27 mouse cellular contexts compared by ENCODE assay signal in the genomic region with DNA sequence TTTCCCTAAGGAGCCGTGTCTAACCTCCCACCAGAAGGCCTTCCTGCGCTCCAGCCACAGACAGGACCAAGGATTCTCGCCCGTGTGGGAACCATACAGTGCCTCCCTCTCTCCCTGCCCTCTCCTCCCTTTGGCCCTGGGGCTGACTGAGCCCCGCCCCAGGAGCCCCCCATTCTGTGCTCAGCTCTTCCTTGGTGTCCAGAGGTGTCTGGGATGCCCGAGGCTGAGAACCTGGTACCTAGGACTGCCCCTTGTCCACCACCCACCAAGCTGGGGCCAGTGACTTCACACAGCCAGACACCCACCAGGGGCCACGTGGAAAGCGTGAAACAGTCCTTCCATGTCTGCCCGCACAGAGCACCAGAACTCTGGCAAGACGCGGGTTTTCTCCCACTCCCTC. TPM values are rescaled to one million over a fixed set of nuclear protein-coding genes. Genes with fewer than 3 reads are reported as not detected.
DNase-seq lines count a peak whose midpoint lies in the region; ATAC-seq and TF ChIP-seq lines count a peak whose summit lies in the region.
"Had no signal": no experiment of that assay in that cellular context is flagged by ENCODE, and none has a peak within 500 bp of the region (broad histone marks: within the 10 kb centered on the region; RNA-seq: fewer than 3 reads in every experiment).

No protein-coding gene starts in this region.

- peak overlapping the region; percentile 22; the same call in 1 of the 2 replicates for H3K9ac ChIP-seq in liver, embryonic 12.5 days
- no peak overlapping the region for H3K9ac ChIP-seq in liver, postnatal 0 days (replicated peaks)
- H3K9ac ChIP-seq: forebrain, embryonic 13.5 days; heart, embryonic 13.5 days; hindbrain, embryonic 14.5 days had no signal

- no peaks in the 10 kb centered on the region for H3K36me3 ChIP-seq in heart, embryonic 10.5 days
- no peaks in the 10 kb centered on the region for H3K36me3 ChIP-seq in liver, embryonic 12.5 days
- H3K36me3 ChIP-seq in liver, postnatal 0 days (replicated peaks; ENCODE audit: insufficient read depth, low read length), result no peaks in the 10 kb centered on the region
- H3K36me3 ChIP-seq: forebrain, embryonic 10.5 days; G1E; heart, embryonic 13.5 days had no signal

- no peaks in the 10 kb centered on the region for H3K9me3 ChIP-seq in heart, embryonic 10.5 days
- H3K9me3 ChIP-seq in liver, embryonic 12.5 days (replicated peaks), result no peaks in the 10 kb centered on the region
- H3K9me3 ChIP-seq in liver, postnatal 0 days (ENCODE audit: low read length), result no peaks in the 10 kb centered on the region
- H3K9me3 ChIP-seq: forebrain, embryonic 10.5 days; forebrain, embryonic 13.5 days; G1E; heart, embryonic 13.5 days had no signal

- no peak overlapping the region for H3K4me3 ChIP-seq in heart, embryonic 10.5 days
- no peak overlapping the region for H3K4me3 ChIP-seq in liver, embryonic 12.5 days
- H3K4me3 ChIP-seq in liver, postnatal 0 days (ENCODE audit: low read depth, low read length), result no peak overlapping the region
- H3K4me3 ChIP-seq: forebrain, embryonic 10.5 days; forebrain, embryonic 13.5 days; gastrocnemius, adult 2 months; heart, embryonic 13.5 days had no signal

- peak; percentile 70 for DNase-seq in heart, embryonic 10.5 days (ENCODE audit: low spot score)
- DNase-seq in heart, adult 8-10 months (ENCODE audit: low spot score), result no peak
- DNase-seq in liver, postnatal 0 days, result no peak
- peak; percentile 49 for DNase-seq in testis, postnatal 10 days (ENCODE audit: low spot score)
- no peak for DNase-seq in testis, postnatal 14 days (ENCODE audit: low spot score)
- no peak for DNase-seq in cerebellum, adult 18-20 months
- DNase-seq: adrenal gland, postnatal 10 days; adrenal gland, postnatal 36 days; cerebellum, adult 2 months; cerebellum, adult 9-11 months; cerebellum, postnatal 36 days; embryo, embryonic 11 days; gastrocnemius, adult 2 months; gastrocnemius, postnatal 14 days; heart, adult 11 months; heart, postnatal 14 days; heart, postnatal 4 days had no signal

- WGBS in heart, embryonic 10.5 days, result 56% methylated on average over 11 of the region's 11 CpGs
- WGBS in liver, embryonic 12.5 days (ENCODE audit: insufficient replicate concordance), result 63% methylated on average over 11 of the region's 11 CpGs
- 75% methylated on average over 11 of the region's 11 CpGs for WGBS in liver, postnatal 0 days (ENCODE audit: insufficient replicate concordance)

- ATAC-seq in liver, embryonic 12.5 days, result no peak
- ATAC-seq in liver, postnatal 0 days, result no peak
- ATAC-seq: forebrain, embryonic 13.5 days; forebrain, embryonic 16.5 days; hindbrain, postnatal 0 days; Patski had no signal

- H3K27ac ChIP-seq in heart, embryonic 10.5 days, result no peak overlapping the region
- H3K27ac ChIP-seq in liver, embryonic 12.5 days, result peak overlapping the region; percentile 46; the same call in 1 of the 2 replicates
- no peak overlapping the region for H3K27ac ChIP-seq in liver, postnatal 0 days (ENCODE audit: low read depth)
- H3K27ac ChIP-seq: forebrain, embryonic 10.5 days; forebrain, embryonic 13.5 days; gastrocnemius, adult 2 months; heart, embryonic 13.5 days; hindbrain, embryonic 14.5 days; hindbrain, postnatal 0 days had no signal

- no peak for TF ChIP-seq EP300 in liver, postnatal 0 days (IDR thresholded peaks at IDR 0.05; ENCODE audit: low read depth)

- H3K4me1 ChIP-seq in heart, embryonic 10.5 days, result no peaks in the 10 kb centered on the region
- H3K4me1 ChIP-seq in liver, embryonic 12.5 days, result peaks cover 57% of the 10 kb centered on the region
- H3K4me1 ChIP-seq in liver, postnatal 0 days (ENCODE audit: insufficient read depth), result peaks cover 19% of the 10 kb centered on the region
- H3K4me1 ChIP-seq: forebrain, embryonic 10.5 days; forebrain, embryonic 13.5 days had no signal

- TF ChIP-seq CTCF in liver, postnatal 0 days (IDR thresholded peaks at IDR 0.05; ENCODE audit: low read depth), result no peak

- no peaks in the 10 kb centered on the region for H3K27me3 ChIP-seq in heart, embryonic 10.5 days (ENCODE audit: insufficient read depth, poor library complexity, severe bottlenecking)
- H3K27me3 ChIP-seq in liver, embryonic 12.5 days (replicated peaks), result 0 out of 2 replicates have a peak, but pooled peaks cover 4% of the 10 kb centered on the region
- H3K27me3 ChIP-seq in liver, postnatal 0 days (ENCODE audit: insufficient read depth, low read length), result no peaks in the 10 kb centered on the region
- H3K27me3 ChIP-seq: forebrain, embryonic 13.5 days; heart, embryonic 13.5 days had no signal

- H3K4me2 ChIP-seq in liver, embryonic 12.5 days, result peak overlapping the region; percentile 4; the same call in 1 of the 2 replicates
- H3K4me2 ChIP-seq in liver, postnatal 0 days (ENCODE audit: low read depth, low read length), result no peak overlapping the region
- H3K4me2 ChIP-seq: forebrain, embryonic 13.5 days; heart, embryonic 13.5 days; hindbrain, embryonic 14.5 days had no signal

RNA-seq across cellular contexts. Expression of a gene that starts 7.0 kb away (rescaled TPM):
- 76.7 and 99.6 TPM in 2 replicates for polyA plus RNA-seq in heart, embryonic 10.5 days (2016; fragmentation: Nextera tagmentation; extraction: Ambion mirVana)
- total RNA-seq in heart, adult 8-10 months (2022), result 10 to 100 TPM; 58.4 to 73.7 (median 68.2) TPM
- polyA plus RNA-seq in liver, embryonic 12.5 days (2016; fragmentation: Nextera tagmentation; extraction: Ambion mirVana), result 99.9 and 102 TPM in 2 replicates
- 79.4 and 79.9 TPM in 2 replicates for polyA plus RNA-seq in liver, postnatal 0 days (2015; fragmentation: Nextera tagmentation; extraction: Ambion mirVana)

RNA-seq across cellular contexts. Expression of a gene that starts 22.3 kb away (rescaled TPM):
- polyA plus RNA-seq in heart, embryonic 10.5 days (2016; fragmentation: Nextera tagmentation; extraction: Ambion mirVana), result 0.90 and 1.4 TPM in 2 replicates
- total RNA-seq in heart, adult 8-10 months (2022), result not detected
- polyA plus RNA-seq in liver, embryonic 12.5 days (2016; fragmentation: Nextera tagmentation; extraction: Ambion mirVana), result 0.06 and 0.11 TPM in 2 replicates
- 0.02 TPM in 1 of 2 replicates, not detected in the other for polyA plus RNA-seq in liver, postnatal 0 days (2015; fragmentation: Nextera tagmentation; extraction: Ambion mirVana)

RNA-seq across cellular contexts. Expression of a gene that starts 23.0 kb away (rescaled TPM):
- 28.3 and 33.0 TPM in 2 replicates for polyA plus RNA-seq in heart, embryonic 10.5 days (2016; fragmentation: Nextera tagmentation; extraction: Ambion mirVana)
- total RNA-seq in heart, adult 8-10 months (2022), result 10 to 100 TPM in 3 of 4 experiments, 1 to 10 TPM in 1; 8.6 to 12.0 (median 10.8) TPM
- polyA plus RNA-seq in liver, embryonic 12.5 days (2016; fragmentation: Nextera tagmentation; extraction: Ambion mirVana), result 43.1 and 45.5 TPM in 2 replicates
- polyA plus RNA-seq in liver, postnatal 0 days (2015; fragmentation: Nextera tagmentation; extraction: Ambion mirVana), result 11.8 and 14.2 TPM in 2 replicates

RNA-seq across cellular contexts. Expression of a gene that starts 25.5 kb away (rescaled TPM):
- 0.18 and 0.20 TPM in 2 replicates for polyA plus RNA-seq in heart, embryonic 10.5 days (2016; fragmentation: Nextera tagmentation; extraction: Ambion mirVana)
- under 1 TPM in 2 of 4 experiments, not detected in 2; 0.08 to 0.16 TPM for total RNA-seq in heart, adult 8-10 months (2022)
- polyA plus RNA-seq in liver, embryonic 12.5 days (2016; fragmentation: Nextera tagmentation; extraction: Ambion mirVana), result 0.30 TPM in 1 of 2 replicates, not detected in the other
- 0.13 and 0.26 TPM in 2 replicates for polyA plus RNA-seq in liver, postnatal 0 days (2015; fragmentation: Nextera tagmentation; extraction: Ambion mirVana)
- total RNA-seq: gastrocnemius, adult 2 months; gastrocnemius, postnatal 14 days; gastrocnemius, postnatal 4 days had no signal
- polyA plus RNA-seq: G1E had no signal

Comparison
In these comparisons a context has a peak if more than half of its experiments do, and no peak if none do; other contexts are left out.
1. DNase-seq: peak in heart, embryonic 10.5 days (single experiment) and testis, postnatal 10 days (single experiment); none in heart, adult 8-10 months (single experiment), liver, postnatal 0 days (single experiment), testis, postnatal 14 days (single experiment) and cerebellum, adult 18-20 months (0 of 2).